Mouse (Mus musculus) lung, adult 18-20 months (tissue): Measurements from ENCODE around the gene Neurod2.

Source experiments
- DNase-seq, 2 experiments: peaks; one replicate each; pipeline ENCODE4 v3.0.0; 2022; ENCODE audit warnings: mixed read lengths in 2 of 2

Gene Neurod2

GRCm38 (mm10) chr11:98330745-98331204 is 1.3 kb upstream of the Neurod2 start:
- DNase-seq, result no peak

- DNase-seq, result no peak
Observed at GRCm38 (mm10) chr11:98329960-98330744, 704 bp upstream of the Neurod2 start.

GRCm38 (mm10) chr11:98328371-98329069 is 928 bp downstream of the Neurod2 start:
- no peak for DNase-seq

GRCm38 (mm10) chr11:98328031-98328370 is 1.4 kb downstream of the Neurod2 start:
- no peak for DNase-seq

- no peak for DNase-seq
Observed at GRCm38 (mm10) chr11:98327136-98328030, 2.1 kb downstream of the Neurod2 start.

- no peak for DNase-seq
Observed at GRCm38 (mm10) chr11:98326741-98327135, 2.7 kb downstream of the Neurod2 start.

- DNase-seq, result no peak
Observed at GRCm38 (mm10) chr11:98325821-98326218, 3.6 kb downstream of the Neurod2 start.

GRCm38 (mm10) chr11:98325191-98325820 is 4.1 kb downstream of the Neurod2 start:
- DNase-seq, result no peak

- DNase-seq, result no peak
Observed at GRCm38 (mm10) chr11:98323933-98324332, 5.5 kb downstream of the Neurod2 start.

GRCm38 (mm10) chr11:98323136-98323866 is 6.1 kb downstream of the Neurod2 start:
- no peak for DNase-seq

- no peak for DNase-seq
Observed at GRCm38 (mm10) chr11:98322159-98322558, 7.3 kb downstream of the Neurod2 start.

GRCm38 (mm10) chr11:98321677-98322003 is 7.8 kb downstream of the Neurod2 start:
- DNase-seq, result no peak

- no peak for DNase-seq
Observed at GRCm38 (mm10) chr11:98320806-98321676, 8.4 kb downstream of the Neurod2 start.

- no peak for DNase-seq
Observed at GRCm38 (mm10) chr11:98320381-98320780, 9.1 kb downstream of the Neurod2 start.

- no peak for DNase-seq
Observed at GRCm38 (mm10) chr11:98319944-98320343, 9.5 kb downstream of the Neurod2 start.

- no peak for DNase-seq
Observed at GRCm38 (mm10) chr11:98319544-98319943, 9.9 kb downstream of the Neurod2 start.

- no peak for DNase-seq
Observed at GRCm38 (mm10) chr11:98319120-98319519, 10.3 kb downstream of the Neurod2 start.

GRCm38 (mm10) chr11:98318421-98319116 is 10.9 kb downstream of the Neurod2 start:
- no peak for DNase-seq

- DNase-seq, result no peak
Observed at GRCm38 (mm10) chr11:98317479-98317878, 12.0 kb downstream of the Neurod2 start.

GRCm38 (mm10) chr11:98313790-98314323 is 15.6 kb downstream of the Neurod2 start:
- peak; percentile 20 to 48 for DNase-seq
